Mouse (Mus musculus) hindbrain, postnatal 0 days (tissue): ENCODE data around the gene Gabrb1. TPM values are rescaled to one million over a fixed set of nuclear protein-coding genes. Genes with fewer than 3 reads are reported as not detected.

Experiments
- ATAC-seq: fragments of 200-750 bp; cut with Nextera tagmentation; 2 replicates; pipeline ENCODE4 v1.8.0; 2017; ENCODE audit warnings: mild to moderate bottlenecking, moderate TSS enrichment, moderate library complexity
- DNase-seq: peaks from one replicate; pipeline ENCODE4 v3.0.0-alpha.2; 2015; ENCODE audit warnings: low spot score
- H3K27ac ChIP-seq: fragments of 300-500 bp; sonication (generic); 2 replicates; pipeline ENCODE4 v1.5.1; 2014; ENCODE audit warnings: mild to moderate bottlenecking
- H3K27me3 ChIP-seq: fragments of 300-500 bp; sonication (generic); 2 replicates; pipeline ENCODE4 v1.6.1; 2014; ENCODE audit warnings: low read length, mixed read lengths; ENCODE audit not compliant: insufficient read depth
- H3K36me3 ChIP-seq: fragments of 300-500 bp; sonication (generic); 2 replicates; pipeline ENCODE4 v1.6.1; 2014; ENCODE audit warnings: low read length, mixed read lengths; ENCODE audit not compliant: insufficient read depth
- H3K4me1 ChIP-seq: fragments of 300-500 bp; sonication (generic); 2 replicates; pipeline ENCODE4 v1.6.1; 2014; ENCODE audit warnings: antibody characterized with exemption, low read length, mixed read lengths; ENCODE audit not compliant: insufficient read depth
- H3K4me2 ChIP-seq: fragments of 300-500 bp; sonication (generic); 2 replicates; pipeline ENCODE4 v1.6.1; 2014; ENCODE audit warnings: low read depth, mild to moderate bottlenecking, low read length, moderate library complexity, mixed read lengths
- H3K4me3 ChIP-seq: fragments of 300-500 bp; sonication (generic); 2 replicates; pipeline ENCODE4 v1.5.1; 2014; ENCODE audit warnings: low read length
- H3K9ac ChIP-seq: fragments of 300-500 bp; sonication (generic); replicated peaks from 2 replicates; pipeline ENCODE4 v1.6.1; 2014; ENCODE audit warnings: mild to moderate bottlenecking, low read length, moderate library complexity, mixed read lengths
- H3K9me3 ChIP-seq: fragments of 300-500 bp; sonication (generic); 2 replicates; pipeline ENCODE4 v1.6.1; 2016; ENCODE audit warnings: low read length, mixed read lengths
- CTCF ChIP-seq: IDR thresholded peaks from 2 replicates; pipeline ENCODE4 v1.5.1; 2016; ENCODE audit warnings: antibody characterized with exemption, control low read depth, low read depth
- WGBS: fragments of 180-500 bp; shearing (Covaris S2); extraction: QIAGEN DNeasy Blood & Tissue Kit; methylation state at CpG from one replicate; pipeline ENCODE4 v1.1.7; 2014; 5-methylcytosine and 5-hydroxymethylcytosine counted together
- polyA plus RNA-seq: library from polyadenylated mRNA; unstranded; fragments of >200 nt; fragmentation: Nextera tagmentation; extraction: Ambion mirVana; gene quantifications from 2 replicates; pipeline ENCODE4 v1.2.1, GENCODE M21; 2015
- total RNA-seq: library from RNA; depleted of rRNA; stranded (reverse); fragments of >200 nt; gene quantifications from 2 replicates; pipeline ENCODE4 v1.2.3, GENCODE M21; 2014

Gene Gabrb1
- total and polyA plus RNA-seq, 2 experiments from 2014 or later: 12.3 to 37.3 TPM

DNA sequence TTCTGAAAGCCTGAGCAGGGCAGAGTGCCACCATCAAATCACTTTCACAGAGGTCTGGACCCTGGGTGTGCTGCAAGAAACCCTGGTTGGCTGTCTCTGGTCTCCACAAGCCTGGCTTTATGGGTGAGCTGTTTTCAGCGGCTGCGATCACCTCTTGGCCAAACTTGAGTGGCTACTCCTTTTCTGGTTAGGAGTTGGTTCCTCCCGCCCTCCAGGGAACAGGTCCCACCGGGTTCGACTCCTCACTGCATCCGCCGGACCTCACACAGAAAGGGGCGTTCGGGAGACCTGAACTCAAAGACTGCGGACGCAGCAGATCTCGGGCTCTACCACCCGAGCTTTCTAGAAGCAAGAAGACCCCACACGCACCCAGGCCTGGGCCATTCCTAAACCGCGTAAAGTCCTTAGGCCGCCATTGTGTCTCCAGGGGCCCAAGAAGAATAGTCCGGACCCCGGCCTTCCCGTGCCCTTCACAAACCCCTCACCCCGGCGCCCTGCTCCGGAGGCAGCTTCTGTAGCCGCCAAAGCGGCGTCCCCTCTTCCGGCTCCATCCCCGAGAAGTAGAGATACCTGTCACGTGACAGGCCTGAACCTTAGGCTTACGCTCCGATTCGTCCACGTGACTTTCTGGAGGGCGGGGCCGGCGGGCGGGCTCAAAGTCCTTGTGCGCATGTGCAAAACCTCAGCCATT, 509.8 kb downstream of the Gabrb1 start, which contains the start of gene Commd8:
Commd8 (minus strand) TSS at position 596 of the 691 bp plus-strand sequence.
- H3K4me3 ChIP-seq: peak within 1 kb of the TSS; percentile 56
- peak within 1 kb of the TSS; percentile 75 for H3K27ac ChIP-seq
- peaks cover 14% of the 10 kb centered on the region for H3K4me1 ChIP-seq
- no peaks in the 10 kb centered on the region for H3K9me3 ChIP-seq
- H3K9ac ChIP-seq: peak within 1 kb of the TSS; percentile 59
- peak; percentile 98 for DNase-seq
- ATAC-seq: peak; percentile 94
- H3K4me2 ChIP-seq: peak within 1 kb of the TSS; percentile 77
- under 1% methylated on average over 38 of the region's 38 CpGs for WGBS
- no peaks in the 10 kb centered on the region for H3K27me3 ChIP-seq
- H3K36me3 ChIP-seq: no peaks in the 10 kb centered on the region
- TF ChIP-seq CTCF: no peak

DNA sequence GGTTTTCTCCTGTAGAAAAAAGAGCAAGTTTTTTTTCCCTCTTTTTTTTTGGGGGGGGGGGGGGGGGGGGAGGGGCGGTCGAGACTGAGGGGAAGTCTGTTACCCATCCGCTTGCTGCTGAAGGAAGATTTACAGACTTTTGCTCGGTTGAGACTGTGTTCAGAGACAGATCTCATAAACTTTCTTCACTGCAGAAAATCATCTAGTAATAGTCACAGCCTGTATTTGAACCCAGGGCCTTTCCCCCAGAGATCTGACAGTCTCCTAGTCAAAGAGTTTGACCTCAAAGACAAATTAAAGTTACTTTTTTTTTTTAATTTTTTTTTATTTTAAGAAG, 510.3 kb downstream of the Gabrb1 start:
- H3K9ac ChIP-seq: no peak overlapping the region
- DNase-seq (no peak), ATAC-seq (no peak; the same call in 1 of the 2 replicates)
- H3K36me3 ChIP-seq: no peaks in the 10 kb centered on the region
- peaks cover 14% of the 10 kb centered on the region for H3K4me1 ChIP-seq
- no peaks in the 10 kb centered on the region for H3K27me3 ChIP-seq
- H3K9me3 ChIP-seq: no peaks in the 10 kb centered on the region
- H3K4me2 ChIP-seq: peak overlapping the region; percentile 77
- no peak for TF ChIP-seq CTCF
- WGBS: 0% methylated on average over 4 of the region's 4 CpGs
- peak overlapping the region; percentile 56 for H3K4me3 ChIP-seq
- no peak overlapping the region for H3K27ac ChIP-seq

DNA sequence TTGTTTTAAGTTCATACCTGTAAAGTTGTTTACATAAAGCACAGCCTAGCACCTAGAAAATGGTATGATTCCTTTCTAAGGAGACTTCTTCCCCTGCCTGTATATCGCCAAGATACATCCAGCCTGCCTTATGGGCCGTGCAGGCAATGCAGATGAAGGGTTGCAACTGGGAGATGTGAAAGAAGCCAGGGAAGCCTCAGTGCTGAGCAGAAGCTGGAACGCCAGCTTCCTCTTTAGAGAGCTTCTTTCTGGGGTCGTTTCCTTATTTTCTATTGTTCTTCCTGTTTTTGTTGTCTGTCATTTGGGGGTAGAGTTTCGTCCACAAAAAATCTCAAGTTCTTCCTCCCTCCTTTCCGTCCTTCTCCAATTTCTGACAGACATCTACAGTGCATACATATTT, 512.2 kb downstream of the Gabrb1 start:
- ATAC-seq (no peak), DNase-seq (no peak)
- Histone ChIP-seq H3K9ac (no peak overlapping the region), H3K27ac (no peak overlapping the region), H3K4me1 (peaks cover 14% of the 10 kb centered on the region), H3K36me3 (no peaks in the 10 kb centered on the region), H3K9me3 (no peaks in the 10 kb centered on the region), H3K4me3 (no peak overlapping the region), H3K4me2 (no peak overlapping the region), H3K27me3 (no peaks in the 10 kb centered on the region)
- WGBS: 78% methylated on average over 6 of the region's 6 CpGs
- no peak for TF ChIP-seq CTCF

DNA sequence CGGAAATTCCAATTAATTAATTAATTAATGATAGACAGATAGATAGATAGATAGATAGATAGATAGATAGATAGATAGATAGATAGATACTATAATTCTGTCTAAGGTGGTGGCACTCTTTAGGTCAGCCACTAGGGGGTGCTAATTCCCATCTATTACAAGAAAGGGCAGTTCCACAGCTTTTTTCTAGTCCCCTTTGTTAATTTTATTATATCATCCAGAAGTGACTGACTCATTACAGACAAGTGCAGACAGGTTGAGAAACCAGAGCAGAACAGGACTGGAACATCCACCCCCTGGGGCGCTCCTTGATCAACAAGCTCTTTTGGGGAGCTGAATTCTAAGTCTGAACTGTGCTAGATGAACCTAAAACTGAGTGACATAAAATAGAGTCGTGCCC, 514.8 kb downstream of the Gabrb1 start:
- Histone ChIP-seq H3K4me3 (no peak overlapping the region), H3K27ac (no peak overlapping the region), H3K9me3 (no peaks in the 10 kb centered on the region), H3K9ac (no peak overlapping the region), H3K4me2 (no peak overlapping the region), H3K27me3 (no peaks in the 10 kb centered on the region), H3K4me1 (no peaks in the 10 kb centered on the region), H3K36me3 (no peaks in the 10 kb centered on the region)
- whole genome bisulfite sequencing: 37% methylated on average over 3 of the region's 3 CpGs
- ATAC-seq (no peak), DNase-seq (peak; percentile 63)
- peak; percentile 69 for TF ChIP-seq CTCF

DNA sequence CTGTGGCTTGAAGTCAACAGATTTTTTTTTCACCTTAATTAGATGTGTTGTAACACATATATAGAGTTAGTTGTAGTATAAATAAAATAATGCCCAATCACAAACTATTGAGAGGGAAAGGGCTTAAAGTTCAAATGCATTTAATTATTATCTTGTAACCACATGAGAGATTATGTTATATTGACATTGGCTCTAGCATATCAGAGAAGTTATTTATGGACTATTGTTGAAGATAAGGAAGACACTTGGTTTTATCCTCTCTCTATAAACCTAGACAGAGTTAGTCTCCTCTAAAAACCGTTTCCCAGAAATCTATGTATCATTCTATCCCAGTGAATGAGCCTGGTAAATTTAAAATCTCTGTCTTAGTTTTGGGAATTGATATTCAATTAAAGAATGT, 515.6 kb downstream of the Gabrb1 start:
- Histone ChIP-seq H3K36me3 (no peaks in the 10 kb centered on the region), H3K4me3 (no peak overlapping the region), H3K9me3 (no peaks in the 10 kb centered on the region), H3K27ac (no peak overlapping the region), H3K27me3 (no peaks in the 10 kb centered on the region), H3K9ac (no peak overlapping the region), H3K4me2 (no peak overlapping the region), H3K4me1 (no peaks in the 10 kb centered on the region)
- DNase-seq: no peak
- no peak for TF ChIP-seq CTCF
- ATAC-seq: no peak
- 79% methylated on average over 1 of the region's 1 CpGs for WGBS

DNA sequence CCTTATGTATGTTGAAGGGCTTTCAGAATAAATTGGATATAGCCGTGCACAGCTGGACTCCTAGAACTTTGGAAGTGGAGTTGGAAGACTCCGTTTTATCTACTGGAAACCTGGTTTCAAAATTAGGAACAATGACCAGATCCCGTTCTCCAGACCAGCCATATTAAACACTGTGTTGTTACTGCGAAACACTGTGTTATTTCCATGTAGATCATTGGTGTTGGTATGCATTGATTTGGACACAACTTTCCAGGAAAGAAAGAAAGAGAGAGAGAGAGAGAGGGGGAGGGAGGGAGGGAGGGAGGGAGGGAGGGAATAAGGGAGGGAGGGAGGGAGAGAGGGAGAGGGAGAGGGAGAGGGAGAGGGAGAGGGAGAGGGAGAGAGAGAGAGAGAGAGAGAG, 517.1 kb downstream of the Gabrb1 start:
- H3K9ac ChIP-seq: no peak overlapping the region

DNA sequence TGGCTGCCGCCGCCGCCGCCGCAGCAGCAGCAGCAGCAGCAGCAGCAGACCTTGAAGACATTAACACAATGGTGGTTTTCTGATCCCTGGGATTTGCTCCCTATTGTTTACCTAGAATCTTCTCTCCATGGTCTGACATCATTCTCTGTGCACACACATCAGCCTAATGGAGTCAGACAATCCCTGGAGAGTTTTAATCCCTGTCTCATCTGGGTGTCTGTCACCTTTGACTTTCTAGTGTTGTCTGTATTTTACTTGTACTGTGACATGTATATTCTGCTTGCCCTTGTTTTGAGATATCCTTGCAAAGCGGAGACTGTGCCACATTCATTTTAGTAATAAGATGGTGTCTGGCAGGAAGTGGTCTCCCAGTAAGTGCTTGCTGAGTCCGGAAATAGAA, 517.6 kb downstream of the Gabrb1 start:
- Histone ChIP-seq H3K36me3 (no peaks in the 10 kb centered on the region), H3K9ac (no peak overlapping the region), H3K27ac (0 out of 2 replicates have a peak overlapping the region, but pooled peaks have one; percentile 20), H3K27me3 (no peaks in the 10 kb centered on the region), H3K9me3 (no peaks in the 10 kb centered on the region), H3K4me3 (no peak overlapping the region), H3K4me2 (peak overlapping the region; percentile 38), H3K4me1 (no peaks in the 10 kb centered on the region)
- WGBS: 15% methylated on average over 7 of the region's 7 CpGs
- no peak for TF ChIP-seq CTCF
- ATAC-seq: peak; percentile 64
- DNase-seq: peak; percentile 19

More for the DNA sequence above, 517.1 kb downstream of the Gabrb1 start:
- H3K4me1 ChIP-seq: no peaks in the 10 kb centered on the region
- WGBS: 72% methylated on average over 4 of the region's 4 CpGs
- no peak for DNase-seq
- no peaks in the 10 kb centered on the region for H3K9me3 ChIP-seq
- H3K4me2 ChIP-seq: peak overlapping the region; percentile 38
- H3K36me3 ChIP-seq: no peaks in the 10 kb centered on the region
- H3K27me3 ChIP-seq: no peaks in the 10 kb centered on the region
- ATAC-seq: no peak
- H3K4me3 ChIP-seq: no peak overlapping the region
- H3K27ac ChIP-seq: no peak overlapping the region
- no peak for TF ChIP-seq CTCF
